Mouse (Mus musculus) kidney, embryonic 16.5 days (tissue): ENCODE measurements at regions not wholly inside any gene's neighbourhood (a gene's known extent, or its start where the extent isn't known, plus 50 kb on each side); places are given as distances from the start of the nearest gene placed in this dataset.

Experiments
- ATAC-seq: fragments of 200-750 bp; cut with Nextera tagmentation; 2 replicates; pipeline ENCODE4 v1.8.0; 2017; ENCODE audit warnings: moderate TSS enrichment; ENCODE audit not compliant: low FRiP score, low TSS enrichment
- H3K27ac ChIP-seq: fragments of 300-500 bp; sonication (generic); 2 replicates; pipeline ENCODE4 v1.5.1; 2014; ENCODE audit warnings: low read length
- H3K27me3 ChIP-seq: fragments of 300-500 bp; sonication (generic); 2 replicates; pipeline ENCODE4 v1.6.1; 2014; ENCODE audit warnings: low read length, control low read depth, mixed read lengths; ENCODE audit not compliant: insufficient read depth
- H3K36me3 ChIP-seq: fragments of 300-500 bp; sonication (generic); 2 replicates; pipeline ENCODE4 v1.6.1; 2014; ENCODE audit warnings: low read length, control low read depth, mixed read lengths; ENCODE audit not compliant: insufficient read depth
- H3K4me1 ChIP-seq: fragments of 300-500 bp; sonication (generic); 2 replicates; pipeline ENCODE4 v1.6.1; 2014; ENCODE audit warnings: low read length, control low read depth, mixed read lengths; ENCODE audit not compliant: insufficient read depth
- H3K4me2 ChIP-seq: fragments of 300-500 bp; sonication (generic); replicated peaks from 2 replicates; pipeline ENCODE4 v1.6.1; 2014; ENCODE audit warnings: low read depth, low read length
- H3K4me3 ChIP-seq: fragments of 300-500 bp; sonication (generic); 2 replicates; pipeline ENCODE4 v1.5.1; 2014; ENCODE audit warnings: mild to moderate bottlenecking, low read length
- H3K9ac ChIP-seq: fragments of 300-500 bp; sonication (generic); replicated peaks from 2 replicates; pipeline ENCODE4 v1.6.1; 2014; ENCODE audit warnings: low read length
- H3K9me3 ChIP-seq: fragments of 300-500 bp; sonication (generic); 2 replicates; pipeline ENCODE4 v1.6.1; 2016; ENCODE audit warnings: low read length, control low read depth
- WGBS: fragments of 180-500 bp; shearing (Covaris S2); extraction: QIAGEN DNeasy Blood & Tissue Kit; methylation state at CpG from one replicate; pipeline ENCODE4 v1.1.7; 2014; 5-methylcytosine and 5-hydroxymethylcytosine counted together

DNA sequence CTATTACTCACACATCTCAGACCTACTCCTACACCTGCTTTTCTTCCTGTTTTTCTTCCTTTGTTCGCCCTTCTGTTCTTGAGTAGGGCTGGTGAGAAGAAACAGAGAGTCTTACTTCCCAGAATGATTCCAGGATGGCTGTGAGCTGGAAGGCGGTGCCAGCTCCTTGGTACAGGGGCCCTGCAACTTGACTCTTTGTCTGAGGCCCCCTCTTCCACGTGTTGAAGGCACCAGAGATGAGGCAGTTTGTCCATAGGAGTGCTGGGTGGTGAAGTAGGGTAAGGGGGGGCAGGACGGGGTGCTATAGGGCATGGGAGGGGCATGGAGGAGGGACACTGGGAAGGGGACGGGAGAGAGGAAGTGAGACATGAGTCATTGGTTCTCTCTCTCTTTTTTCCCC, 60.8 kb downstream of the Dmrta2 start:
- Histone ChIP-seq H3K4me1 (no peaks in the 10 kb centered on the region), H3K9me3 (no peaks in the 10 kb centered on the region), H3K36me3 (no peaks in the 10 kb centered on the region), H3K9ac (no peak overlapping the region), H3K4me3 (no peak overlapping the region), H3K27me3 (no peaks in the 10 kb centered on the region), H3K27ac (no peak overlapping the region), H3K4me2 (no peak overlapping the region)
- 55% methylated on average over 5 of the region's 5 CpGs for WGBS
- ATAC-seq, result no peak

GRCm38 (mm10) chr4:110044851-110045618, 67.2 kb downstream of the Dmrta2 start:
- H3K9me3 ChIP-seq, result no peaks in the 10 kb centered on the region
- H3K4me1 ChIP-seq, result 0 out of 2 replicates have a peak, but pooled peaks cover 3% of the 10 kb centered on the region
- H3K4me3 ChIP-seq, result no peak overlapping the region
- no peaks in the 10 kb centered on the region for H3K27me3 ChIP-seq
- peak; percentile 71; the same call in 1 of the 2 replicates for ATAC-seq
- WGBS, result 79% methylated on average over 17 of the region's 17 CpGs
- no peak overlapping the region for H3K9ac ChIP-seq
- no peak overlapping the region for H3K27ac ChIP-seq
- H3K36me3 ChIP-seq, result no peaks in the 10 kb centered on the region
- no peak overlapping the region for H3K4me2 ChIP-seq

DNA sequence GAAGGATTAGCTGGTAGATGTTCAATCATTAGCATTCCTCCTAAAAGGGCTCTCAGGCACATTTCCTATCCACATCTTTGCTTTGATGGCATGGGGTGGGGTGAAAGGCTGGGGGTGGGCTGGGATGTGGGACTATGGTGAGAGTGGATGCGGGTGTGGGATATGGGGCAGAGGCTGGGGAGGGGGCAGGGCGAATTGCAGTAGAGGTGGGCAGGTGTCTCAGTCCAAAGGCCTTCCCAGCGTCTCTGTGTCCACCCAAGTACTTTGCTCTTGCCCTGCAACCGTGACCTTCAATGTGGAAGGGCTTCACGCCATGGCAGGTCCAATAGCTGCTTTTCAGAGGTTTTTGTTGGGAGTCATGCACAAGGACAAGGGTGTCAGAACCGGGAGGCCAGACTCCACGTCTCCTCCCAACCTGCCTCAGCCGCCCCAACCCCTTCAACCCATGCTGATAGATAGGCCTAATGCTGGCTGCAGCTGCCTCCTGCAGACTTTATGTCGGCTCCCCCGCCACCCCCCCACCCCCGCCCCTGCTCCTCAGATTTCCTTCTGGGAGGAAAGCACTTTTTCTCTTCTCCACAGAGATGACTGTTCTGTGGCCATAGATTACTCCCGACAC, 67.9 kb downstream of the Dmrta2 start:
- no peak overlapping the region for H3K4me3 ChIP-seq
- H3K4me1 ChIP-seq, result peaks cover 9% of the 10 kb centered on the region; the same call in 1 of the 2 replicates
- H3K27me3 ChIP-seq, result no peaks in the 10 kb centered on the region
- 28% methylated on average over 12 of the region's 12 CpGs for WGBS
- no peaks in the 10 kb centered on the region for H3K9me3 ChIP-seq
- peak overlapping the region; percentile 38; the same call in 1 of the 2 replicates for H3K27ac ChIP-seq
- H3K9ac ChIP-seq, result no peak overlapping the region
- no peaks in the 10 kb centered on the region for H3K36me3 ChIP-seq
- no peak overlapping the region for H3K4me2 ChIP-seq
- ATAC-seq, result peak; percentile 75

DNA sequence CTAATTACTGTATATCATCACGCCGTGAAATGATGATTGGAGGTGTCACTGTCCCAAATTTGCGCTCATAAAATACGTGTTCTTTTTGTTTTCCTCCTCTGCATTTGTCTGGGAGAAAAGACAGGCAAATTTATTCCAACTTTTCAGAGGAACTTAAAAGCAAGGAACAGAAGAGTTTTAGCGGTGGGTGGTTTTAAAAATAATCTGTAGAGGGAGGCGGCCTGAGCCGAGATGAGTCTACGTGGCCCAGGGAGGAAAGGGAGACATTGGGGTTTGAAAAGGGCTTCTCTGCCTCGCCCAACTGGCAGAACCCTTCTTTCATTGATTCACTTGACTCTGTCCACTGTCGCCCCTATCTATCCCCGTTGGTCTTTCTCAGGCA, 68.4 kb downstream of the Dmrta2 start:
- Histone ChIP-seq H3K27ac (no peak overlapping the region), H3K4me1 (peaks cover 14% of the 10 kb centered on the region; the same call in 1 of the 2 replicates), H3K4me3 (no peak overlapping the region), H3K36me3 (no peaks in the 10 kb centered on the region), H3K4me2 (no peak overlapping the region), H3K9me3 (no peaks in the 10 kb centered on the region), H3K9ac (no peak overlapping the region), H3K27me3 (no peaks in the 10 kb centered on the region)
- no peak for ATAC-seq
- 46% methylated on average over 11 of the region's 11 CpGs for WGBS

DNA sequence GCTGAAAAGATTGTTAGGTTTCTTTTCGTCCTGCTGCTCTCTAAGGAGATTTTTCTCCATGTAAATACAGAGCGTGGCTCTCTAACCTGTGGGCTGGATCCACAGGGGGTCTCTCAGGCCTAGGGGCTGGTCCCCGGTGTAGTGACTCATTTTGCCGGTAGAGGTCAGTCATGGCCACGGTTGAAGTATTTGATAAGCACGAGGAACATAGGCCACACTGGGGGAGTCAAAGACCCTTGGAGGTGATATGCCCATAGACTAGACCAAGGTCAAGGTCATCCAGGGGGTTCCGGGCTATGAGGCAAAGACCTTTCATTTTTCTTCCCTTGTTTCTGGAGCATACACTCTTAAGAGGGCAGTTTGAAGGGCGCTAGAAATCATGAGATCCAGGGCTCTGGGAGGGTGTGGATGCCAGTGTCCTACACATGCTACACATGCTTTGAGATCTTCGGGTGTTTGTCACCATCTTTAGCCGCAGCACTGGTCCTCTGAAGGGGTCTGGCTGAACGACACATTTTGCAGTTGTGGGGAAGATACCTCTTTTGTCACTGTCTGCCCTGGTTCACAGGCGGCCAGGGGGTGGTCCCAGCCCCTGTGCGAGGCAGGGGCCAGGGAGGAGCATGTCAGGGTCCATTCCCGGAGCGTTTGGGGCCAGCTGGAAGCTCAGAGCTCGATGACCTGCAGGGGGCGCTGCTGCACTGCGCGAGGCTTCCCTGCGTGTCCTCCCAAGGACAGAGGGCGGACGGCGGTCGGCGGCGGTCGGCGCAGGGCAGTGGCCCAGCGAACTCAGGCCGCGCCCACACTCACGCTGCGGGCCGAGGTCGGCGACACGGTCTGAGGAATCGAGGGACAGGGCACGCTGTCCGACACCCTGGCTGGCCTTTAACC, 72.8 kb downstream of the Dmrta2 start:
- H3K27ac ChIP-seq, result 0 out of 2 replicates have a peak overlapping the region, but pooled peaks have one; percentile 29

DNA sequence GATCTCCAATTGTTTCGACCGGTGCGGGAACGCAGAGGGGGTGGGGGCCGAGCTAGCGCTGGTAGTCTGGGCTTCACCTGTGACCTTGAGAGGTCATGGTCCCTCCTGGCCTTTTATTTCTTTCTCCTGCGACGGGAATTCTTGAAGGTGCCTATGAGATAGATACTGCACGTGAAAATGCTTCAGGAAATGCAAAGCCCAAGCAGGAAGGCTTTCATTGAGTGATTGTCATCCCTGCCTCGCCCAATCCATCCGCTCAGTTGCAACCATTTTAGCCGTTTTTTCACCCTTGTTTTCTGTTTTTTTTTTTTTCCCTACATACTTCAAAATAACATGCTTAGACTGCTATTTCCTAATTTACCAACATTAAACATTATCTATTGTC, 73.4 kb downstream of the Dmrta2 start:
- H3K4me3 ChIP-seq, result peak overlapping the region; percentile 44
- WGBS, result 10% methylated on average over 12 of the region's 12 CpGs
- ATAC-seq, result no peak; the same call in 1 of the 2 replicates
- peak overlapping the region; percentile 65 for H3K9ac ChIP-seq
- no peaks in the 10 kb centered on the region for H3K9me3 ChIP-seq
- H3K4me2 ChIP-seq, result peak overlapping the region; percentile 70
- H3K36me3 ChIP-seq, result no peaks in the 10 kb centered on the region
- H3K27ac ChIP-seq, result 0 out of 2 replicates have a peak overlapping the region, but pooled peaks have one; percentile 29
- H3K4me1 ChIP-seq, result peaks cover 21% of the 10 kb centered on the region; the same call in 1 of the 2 replicates
- no peaks in the 10 kb centered on the region for H3K27me3 ChIP-seq

More for the DNA sequence above, 72.8 kb downstream of the Dmrta2 start:
- no peaks in the 10 kb centered on the region for H3K36me3 ChIP-seq
- peaks cover 24% of the 10 kb centered on the region; the same call in 1 of the 2 replicates for H3K4me1 ChIP-seq
- ATAC-seq, result peak; percentile 95
- H3K4me3 ChIP-seq, result peak overlapping the region; percentile 44
- H3K27me3 ChIP-seq, result no peaks in the 10 kb centered on the region
- peak overlapping the region; percentile 65 for H3K9ac ChIP-seq
- WGBS, result 4% methylated on average over 40 of the region's 40 CpGs
- peak overlapping the region; percentile 70 for H3K4me2 ChIP-seq
- H3K9me3 ChIP-seq, result no peaks in the 10 kb centered on the region

DNA sequence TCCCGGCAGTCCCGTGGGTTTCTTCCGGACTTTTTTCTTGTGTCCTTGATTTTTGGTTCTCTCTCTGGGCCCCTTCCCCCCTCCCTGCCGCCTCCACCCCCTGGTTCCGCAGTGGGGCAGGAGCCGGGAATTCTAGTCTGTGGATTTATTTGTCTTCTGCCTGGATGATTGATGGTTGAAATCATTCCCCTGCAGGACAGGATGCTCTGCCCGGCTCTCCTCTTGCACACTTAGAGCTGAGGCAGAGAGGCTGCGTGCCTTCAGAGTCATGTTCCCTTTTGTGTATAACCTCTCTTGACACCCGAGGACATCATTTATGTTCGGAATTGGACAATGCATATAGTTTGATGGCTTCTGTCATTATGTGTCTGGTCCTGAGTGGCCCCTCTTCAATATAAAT, 74.0 kb downstream of the Dmrta2 start:
- ATAC-seq, result peak; percentile 39; the same call in 1 of the 2 replicates
- H3K36me3 ChIP-seq, result no peaks in the 10 kb centered on the region
- 12% methylated on average over 10 of the region's 10 CpGs for WGBS
- H3K27me3 ChIP-seq, result no peaks in the 10 kb centered on the region
- H3K4me1 ChIP-seq, result peaks cover 21% of the 10 kb centered on the region; the same call in 1 of the 2 replicates
- H3K9me3 ChIP-seq, result no peaks in the 10 kb centered on the region
- H3K9ac ChIP-seq, result no peak overlapping the region
- no peak overlapping the region for H3K4me3 ChIP-seq
- no peak overlapping the region for H3K4me2 ChIP-seq
- H3K27ac ChIP-seq, result 0 out of 2 replicates have a peak overlapping the region, but pooled peaks have one; percentile 24

- Histone ChIP-seq H3K36me3 (no peaks in the 10 kb centered on the region), H3K27me3 (no peaks in the 10 kb centered on the region), H3K9ac (no peak overlapping the region), H3K27ac (no peak overlapping the region), H3K4me3 (no peak overlapping the region), H3K4me2 (no peak overlapping the region), H3K4me1 (peaks cover 21% of the 10 kb centered on the region; the same call in 1 of the 2 replicates), H3K9me3 (no peaks in the 10 kb centered on the region)
- WGBS, result 90% methylated on average over 4 of the region's 4 CpGs
- no peak for ATAC-seq
Observed at GRCm38 (mm10) chr4:110052998-110053397, 75.1 kb downstream of the Dmrta2 start.

GRCm38 (mm10) chr4:110073836-110074235, 96.0 kb downstream of the Dmrta2 start:
- Histone ChIP-seq H3K27ac (no peak overlapping the region), H3K4me2 (no peak overlapping the region), H3K4me3 (no peak overlapping the region), H3K9ac (no peak overlapping the region), H3K9me3 (no peaks in the 10 kb centered on the region), H3K27me3 (no peaks in the 10 kb centered on the region), H3K4me1 (no peaks in the 10 kb centered on the region), H3K36me3 (no peaks in the 10 kb centered on the region)
- ATAC-seq, result no peak
- 75% methylated on average over 3 of the region's 3 CpGs for WGBS
